Mouse (Mus musculus) G1E (cell line): ENCODE results near the gene H2afx. TPM values are rescaled to one million over a fixed set of nuclear protein-coding genes. Genes with fewer than 3 reads are reported as not detected.
A peak's percentile ranks its signal among the peaks of the same experiment; 100 is the strongest.

ENCODE experiments used
- ATAC-seq: 2 replicates; pipeline ENCODE4 v1.8.0; 2016; ENCODE audit warnings: mild to moderate bottlenecking; ENCODE audit not compliant: insufficient number of reproducible peaks, poor library complexity, low FRiP score, severe bottlenecking; ENCODE audit errors: extremely low read depth
- DNase-seq: peaks from one replicate; pipeline ENCODE4 v3.0.0; 2012; ENCODE audit warnings: low spot score
- H3K27me3 ChIP-seq: 2 replicates; pipeline ENCODE4 v1.6.1; 2012; ENCODE audit warnings: mild to moderate bottlenecking, low read length, inconsistent platforms; ENCODE audit not compliant: insufficient read depth
- H3K36me3 ChIP-seq: replicated peaks from 2 replicates; pipeline ENCODE3; 2012; ENCODE audit warnings: mild to moderate bottlenecking, inconsistent platforms
- H3K4me1 ChIP-seq: 2 replicates; pipeline ENCODE4 v1.6.1; 2012; ENCODE audit warnings: low read depth, low read length, inconsistent platforms, mixed read lengths; ENCODE audit not compliant: insufficient read depth
- H3K4me3 ChIP-seq: 2 replicates; pipeline ENCODE4 v1.5.1; 2012; ENCODE audit warnings: low read depth, mild to moderate bottlenecking, inconsistent platforms, low read length, moderate library complexity, mixed read lengths
- H3K9me3 ChIP-seq: replicated peaks from 2 replicates; pipeline ENCODE4 v1.6.1; 2012; ENCODE audit warnings: inconsistent platforms
- CTCF ChIP-seq: IDR thresholded peaks from 2 replicates; pipeline ENCODE4 v1.5.1; 2012; ENCODE audit warnings: low read depth, low read length, inconsistent platforms, mixed read lengths
- GATA1 ChIP-seq: IDR thresholded peaks from 2 replicates; pipeline ENCODE4 v1.6.1; 2012; ENCODE audit warnings: borderline replicate concordance, low read length, inconsistent platforms, mixed read lengths
- GATA2 ChIP-seq: IDR thresholded peaks from 2 replicates; pipeline ENCODE4 v1.6.1; 2012; ENCODE audit warnings: low read depth, low read length, inconsistent platforms, borderline replicate concordance
- POLR2AphosphoS5 ChIP-seq: IDR thresholded peaks from 2 replicates; pipeline ENCODE4 v1.6.1; 2012; ENCODE audit warnings: low read depth, low read length, inconsistent platforms; ENCODE audit not compliant: insufficient replicate concordance
- TAL1 ChIP-seq: conservative IDR thresholded peaks from 2 replicates; pipeline ENCODE4 v1.6.1; 2012; ENCODE audit warnings: low read depth, low read length, inconsistent platforms, mixed read lengths
- polyA plus RNA-seq: library from polyadenylated mRNA; stranded (reverse); fragments of >175 nt; gene quantifications from 2 replicates; pipeline ENCODE4 v1.2.3, GENCODE M21; 2012
- total RNA-seq, 2 experiments: library from RNA; stranded (forward) in 1 of 2; stranded (reverse) in 1 of 2; fragments of 200-1000 nt in 1 of 2; fragments of >200 nt in 1 of 2; fragmentation: Nextera tagmentation in 1 of 2; gene quantifications; 2 replicates each; pipeline ENCODE4 v1.2.3; 2014 to 2017

Gene H2afx
- total and polyA plus RNA-seq, 3 experiments, result 227 to 762 (median 240) TPM

- no peaks in the 10 kb centered on the region for H3K9me3 ChIP-seq
- DNase-seq (no peak), ATAC-seq (no peak)
- peak overlapping the region; percentile 82 for H3K4me3 ChIP-seq
- peaks cover 41% of the 10 kb centered on the region for H3K36me3 ChIP-seq
- H3K4me1 ChIP-seq, result peaks cover 35% of the 10 kb centered on the region
- H3K27me3 ChIP-seq, result no peaks in the 10 kb centered on the region
- TF ChIP-seq TAL1 (no peak), POLR2AphosphoS5 (no peak), GATA2 (no peak), CTCF (no peak), GATA1 (no peak)
These were observed 43.7 kb downstream of the H2afx start for GRCm38 (mm10) chr9:44378153-44378730.

DNA sequence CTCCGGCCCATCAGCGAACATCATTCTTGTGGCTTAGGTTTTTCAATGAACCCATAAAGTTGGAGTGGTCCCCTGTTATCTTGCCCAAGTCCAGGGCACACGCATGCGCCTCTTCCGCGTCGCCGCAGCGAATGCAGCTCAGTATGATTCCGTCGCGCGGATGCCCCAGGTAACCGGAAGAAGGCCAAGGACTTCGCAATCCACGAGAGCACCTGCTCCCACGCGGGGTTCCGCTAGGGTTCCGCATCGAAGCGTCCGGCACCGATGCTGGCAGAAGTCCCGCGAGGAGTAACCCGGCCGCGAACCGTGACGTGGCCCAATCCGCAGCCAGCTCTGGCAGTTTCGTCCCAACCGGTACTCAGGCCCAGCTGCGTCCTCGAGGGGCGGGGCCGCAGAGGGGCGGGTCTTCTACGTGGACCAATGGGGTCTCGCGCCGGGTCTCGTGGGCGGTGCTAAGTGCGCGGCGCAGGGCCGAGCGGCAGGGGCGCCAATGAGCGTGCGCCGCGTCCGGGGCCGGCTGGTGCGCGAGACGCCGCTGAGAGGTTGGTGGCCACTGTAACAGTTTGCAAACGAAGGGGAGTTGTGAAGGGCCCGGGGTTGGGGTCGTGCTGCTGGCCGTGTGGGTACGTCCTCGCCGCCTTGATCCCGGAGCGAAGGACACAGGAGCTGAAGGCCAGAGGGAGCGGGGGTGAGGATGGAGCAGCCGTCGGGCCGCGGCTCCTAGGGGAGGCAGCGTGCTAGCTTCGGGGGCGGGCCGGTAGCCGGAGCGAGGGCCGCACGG is 44.8 kb downstream of the H2afx start, which contains the start of gene Hyou1:
Gene Hyou1, plus strand, starts transcription at position 437 of the 781 bp plus-strand sequence.
- DNase-seq (peak; percentile 96), ATAC-seq (peak; percentile 94)
- no peaks in the 10 kb centered on the region for H3K9me3 ChIP-seq
- TF ChIP-seq GATA2, result no peak
- TF ChIP-seq POLR2AphosphoS5, result no peak
- TF ChIP-seq CTCF, result no peak
- no peak for TF ChIP-seq GATA1
- TF ChIP-seq TAL1, result no peak
- H3K27me3 ChIP-seq, result no peaks in the 10 kb centered on the region
- H3K4me1 ChIP-seq, result peaks cover 35% of the 10 kb centered on the region
- H3K36me3 ChIP-seq, result peaks cover 51% of the 10 kb centered on the region
- H3K4me3 ChIP-seq, result peak within 1 kb of the TSS; percentile 82

DNA sequence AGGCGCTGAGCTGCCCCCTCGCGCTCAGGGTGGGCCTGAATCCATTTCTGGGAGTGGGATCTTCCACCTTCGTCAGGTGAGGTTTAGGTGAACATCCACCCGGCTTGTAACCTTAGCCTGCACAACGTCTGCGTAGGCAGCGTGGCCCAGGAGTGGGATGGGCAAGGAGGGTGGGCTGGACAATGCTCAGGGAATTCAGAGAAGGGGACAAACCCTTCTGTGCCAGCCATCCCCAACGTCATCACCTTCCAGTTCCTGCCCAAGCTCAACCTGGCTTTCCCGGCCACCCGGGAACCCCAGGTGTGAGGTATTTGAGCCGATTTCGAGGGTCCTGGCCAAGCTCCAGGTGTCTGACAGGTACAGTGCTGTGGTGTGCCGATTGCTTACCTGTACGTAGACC is 45.4 kb downstream of the H2afx start:
- no peak for ATAC-seq

GRCm38 (mm10) chr9:44384596-44384995 is 50.1 kb downstream of the H2afx start:
- DNase-seq, result no peak
- Histone ChIP-seq H3K4me1 (peaks cover 28% of the 10 kb centered on the region), H3K36me3 (peaks cover 94% of the 10 kb centered on the region), H3K4me3 (no peak overlapping the region), H3K9me3 (no peaks in the 10 kb centered on the region), H3K27me3 (no peaks in the 10 kb centered on the region)
- ATAC-seq, result no peak
- no peak for TF ChIP-seq TAL1
- no peak for TF ChIP-seq GATA2
- no peak for TF ChIP-seq CTCF
- no peak for TF ChIP-seq POLR2AphosphoS5
- no peak for TF ChIP-seq GATA1

More for the DNA sequence above, 45.4 kb downstream of the H2afx start:
- no peaks in the 10 kb centered on the region for H3K27me3 ChIP-seq
- peaks cover 58% of the 10 kb centered on the region for H3K36me3 ChIP-seq
- no peak for DNase-seq
- no peaks in the 10 kb centered on the region for H3K9me3 ChIP-seq
- peak overlapping the region; percentile 82 for H3K4me3 ChIP-seq
- TF ChIP-seq GATA1 (no peak), POLR2AphosphoS5 (no peak), CTCF (no peak), TAL1 (no peak), GATA2 (no peak)
- H3K4me1 ChIP-seq, result peaks cover 35% of the 10 kb centered on the region

Other genes starting within 250 kb of the H2afx start
Only the 20 nearest of the 24 such genes appear.
- gene Rnf26, start 221.2 kb upstream of the H2afx start, total RNA-seq (2014; fragmentation: Nextera tagmentation), result 40.6 and 46.9 TPM in 2 replicates
- 10.5 and 11.4 TPM in 2 replicates for gene Rnf26, start 221.2 kb upstream of the H2afx start, total RNA-seq (2017)
- gene Rnf26, start 221.2 kb upstream of the H2afx start, polyA plus RNA-seq, result 29.7 and 41.9 TPM in 2 replicates
- not detected in 2 replicates for gene Mcam, start 200.2 kb upstream of the H2afx start, total RNA-seq (2014; fragmentation: Nextera tagmentation)
- 0.06 and 0.16 TPM in 2 replicates for gene Mcam, start 200.2 kb upstream of the H2afx start, total RNA-seq (2017)
- gene Mcam, start 200.2 kb upstream of the H2afx start, polyA plus RNA-seq, result not detected in 2 replicates
- 137 and 159 TPM in 2 replicates for gene Cbl, start 100.6 kb upstream of the H2afx start, total RNA-seq (2014; fragmentation: Nextera tagmentation)
- 23.6 and 25.5 TPM in 2 replicates for gene Cbl, start 100.6 kb upstream of the H2afx start, total RNA-seq (2017)
- gene Cbl, start 100.6 kb upstream of the H2afx start, polyA plus RNA-seq, result 17.2 and 20.3 TPM in 2 replicates
- not detected in 2 replicates for gene Ccdc153, start 94.0 kb upstream of the H2afx start, total RNA-seq (2014; fragmentation: Nextera tagmentation)
- not detected in 2 replicates for gene Ccdc153, start 94.0 kb upstream of the H2afx start, total RNA-seq (2017)
- not detected in 2 replicates for gene Ccdc153, start 94.0 kb upstream of the H2afx start, polyA plus RNA-seq
- gene Pdzd3, start 83.2 kb upstream of the H2afx start, total RNA-seq (2014; fragmentation: Nextera tagmentation), result not detected in 2 replicates
- not detected in 2 replicates for gene Pdzd3, start 83.2 kb upstream of the H2afx start, total RNA-seq (2017)
- not detected in 2 replicates for gene Pdzd3, start 83.2 kb upstream of the H2afx start, polyA plus RNA-seq
- not detected in 2 replicates for gene Nlrx1, start 66.1 kb upstream of the H2afx start, total RNA-seq (2014; fragmentation: Nextera tagmentation)
- 0.05 TPM in 1 of 2 replicates, not detected in the other for gene Nlrx1, start 66.1 kb upstream of the H2afx start, total RNA-seq (2017)
- 0.02 and 0.03 TPM in 2 replicates for gene Nlrx1, start 66.1 kb upstream of the H2afx start, polyA plus RNA-seq
- 29.1 and 58.5 TPM in 2 replicates for gene Abcg4, start 46.1 kb upstream of the H2afx start, total RNA-seq (2014; fragmentation: Nextera tagmentation)
- gene Abcg4, start 46.1 kb upstream of the H2afx start, total RNA-seq (2017), result 1.8 and 3.6 TPM in 2 replicates
- gene Abcg4, start 46.1 kb upstream of the H2afx start, polyA plus RNA-seq, result 18.4 and 20.3 TPM in 2 replicates
- 26.3 and 46.1 TPM in 2 replicates for gene Hinfp, start 29.0 kb upstream of the H2afx start, total RNA-seq (2014; fragmentation: Nextera tagmentation)
- gene Hinfp, start 29.0 kb upstream of the H2afx start, total RNA-seq (2017), result 22.0 and 23.1 TPM in 2 replicates
- 5.4 and 8.4 TPM in 2 replicates for gene Hinfp, start 29.0 kb upstream of the H2afx start, polyA plus RNA-seq
- gene C2cd2l, start 14.4 kb upstream of the H2afx start, total RNA-seq (2014; fragmentation: Nextera tagmentation), result 9.5 and 19.3 TPM in 2 replicates
- gene C2cd2l, start 14.4 kb upstream of the H2afx start, total RNA-seq (2017), result 6.3 TPM in 2 replicates
- gene C2cd2l, start 14.4 kb upstream of the H2afx start, polyA plus RNA-seq, result 35.8 and 40.9 TPM in 2 replicates
- gene Dpagt1, start 8.7 kb upstream of the H2afx start, total RNA-seq (2014; fragmentation: Nextera tagmentation), result 33.6 and 36.5 TPM in 2 replicates
- 11.8 and 12.3 TPM in 2 replicates for gene Dpagt1, start 8.7 kb upstream of the H2afx start, total RNA-seq (2017)
- 6.5 and 6.8 TPM in 2 replicates for gene Dpagt1, start 8.7 kb upstream of the H2afx start, polyA plus RNA-seq
- 82.7 and 175 TPM in 2 replicates for gene Hmbs, start 9.5 kb downstream of the H2afx start, total RNA-seq (2014; fragmentation: Nextera tagmentation)
- 108 and 148 TPM in 2 replicates for gene Hmbs, start 9.5 kb downstream of the H2afx start, total RNA-seq (2017)
- 86.9 and 90.1 TPM in 2 replicates for gene Hmbs, start 9.5 kb downstream of the H2afx start, polyA plus RNA-seq
- 13.6 and 15.7 TPM in 2 replicates for gene Vps11, start 27.0 kb downstream of the H2afx start, total RNA-seq (2014; fragmentation: Nextera tagmentation)
- 26.4 and 27.0 TPM in 2 replicates for gene Vps11, start 27.0 kb downstream of the H2afx start, total RNA-seq (2017)
- gene Vps11, start 27.0 kb downstream of the H2afx start, polyA plus RNA-seq, result 6.7 and 7.7 TPM in 2 replicates
- gene Hyou1, start 44.8 kb downstream of the H2afx start, total RNA-seq (2014; fragmentation: Nextera tagmentation), result 51.8 and 55.8 TPM in 2 replicates
- 31.2 and 36.6 TPM in 2 replicates for gene Hyou1, start 44.8 kb downstream of the H2afx start, total RNA-seq (2017)
- 21.1 and 27.9 TPM in 2 replicates for gene Hyou1, start 44.8 kb downstream of the H2afx start, polyA plus RNA-seq
- gene Slc37a4, start 62.2 kb downstream of the H2afx start, total RNA-seq (2014; fragmentation: Nextera tagmentation), result 10.0 and 16.0 TPM in 2 replicates
- gene Slc37a4, start 62.2 kb downstream of the H2afx start, total RNA-seq (2017), result 24.4 and 31.7 TPM in 2 replicates
- 10.4 and 11.8 TPM in 2 replicates for gene Slc37a4, start 62.2 kb downstream of the H2afx start, polyA plus RNA-seq
- 661 and 718 TPM in 2 replicates for gene Rps25, start 72.4 kb downstream of the H2afx start, total RNA-seq (2014; fragmentation: Nextera tagmentation)
- 2,498 and 2,521 TPM in 2 replicates for gene Rps25, start 72.4 kb downstream of the H2afx start, total RNA-seq (2017)
- gene Rps25, start 72.4 kb downstream of the H2afx start, polyA plus RNA-seq, result 230 and 272 TPM in 2 replicates
- 31.8 and 52.9 TPM in 2 replicates for gene Trappc4, start 72.9 kb downstream of the H2afx start, total RNA-seq (2014; fragmentation: Nextera tagmentation)
- 69.1 and 71.4 TPM in 2 replicates for gene Trappc4, start 72.9 kb downstream of the H2afx start, total RNA-seq (2017)
- 6.3 and 9.6 TPM in 2 replicates for gene Trappc4, start 72.9 kb downstream of the H2afx start, polyA plus RNA-seq
- gene Ccdc84, start 83.9 kb downstream of the H2afx start, total RNA-seq (2014; fragmentation: Nextera tagmentation), result 32.2 and 34.4 TPM in 2 replicates
- 23.7 and 25.1 TPM in 2 replicates for gene Ccdc84, start 83.9 kb downstream of the H2afx start, total RNA-seq (2017)
- gene Ccdc84, start 83.9 kb downstream of the H2afx start, polyA plus RNA-seq, result 10.2 and 10.4 TPM in 2 replicates
- gene Foxr1, start 106.4 kb downstream of the H2afx start, total RNA-seq (2014; fragmentation: Nextera tagmentation), result not detected in 2 replicates
- 0.11 TPM in 1 of 2 replicates, not detected in the other for gene Foxr1, start 106.4 kb downstream of the H2afx start, total RNA-seq (2017)
- gene Foxr1, start 106.4 kb downstream of the H2afx start, polyA plus RNA-seq, result not detected in 2 replicates
- not detected in 2 replicates for gene Upk2, start 120.3 kb downstream of the H2afx start, total RNA-seq (2014; fragmentation: Nextera tagmentation)
- gene Upk2, start 120.3 kb downstream of the H2afx start, total RNA-seq (2017), result not detected in 2 replicates
- gene Upk2, start 120.3 kb downstream of the H2afx start, polyA plus RNA-seq, result not detected in 2 replicates
- 0.15 TPM in 1 of 2 replicates, not detected in the other for gene Bcl9l, start 148.1 kb downstream of the H2afx start, total RNA-seq (2014; fragmentation: Nextera tagmentation)
- 0.16 and 0.17 TPM in 2 replicates for gene Bcl9l, start 148.1 kb downstream of the H2afx start, total RNA-seq (2017)
- gene Bcl9l, start 148.1 kb downstream of the H2afx start, polyA plus RNA-seq, result 0.09 and 0.14 TPM in 2 replicates